Comparison of ENCODE assay signal across 15 mouse cellular contexts in the genomic region with DNA sequence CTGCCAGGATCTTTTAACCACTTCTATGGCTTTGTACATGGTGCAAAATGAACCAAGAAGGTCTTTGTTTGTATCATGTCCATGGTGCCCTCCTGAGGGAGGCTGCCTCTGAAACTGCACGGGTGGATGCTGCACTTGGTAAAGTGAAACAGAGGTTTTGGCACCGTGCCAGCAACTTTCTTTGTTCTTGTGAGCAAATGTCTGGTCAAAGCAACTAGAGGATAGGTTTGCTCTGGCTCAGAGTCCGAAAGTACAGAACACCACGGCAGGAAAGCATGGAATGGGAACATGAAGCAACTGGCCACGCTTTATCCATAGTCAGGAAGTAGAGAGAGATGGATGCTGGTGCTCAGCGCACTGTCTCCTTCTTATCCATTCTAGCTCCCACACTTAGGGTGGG. TPM values are rescaled to one million over a fixed set of nuclear protein-coding genes. Genes with fewer than 3 reads are reported as not detected.
DNase-seq lines count a peak whose midpoint lies in the region; ATAC-seq lines count a peak whose summit lies in the region.
"Had no signal": no experiment of that assay in that cellular context is flagged by ENCODE, and none has a peak within 500 bp of the region (broad histone marks: within the 10 kb centered on the region; RNA-seq: fewer than 3 reads in every experiment).

No protein-coding gene starts in this region.

- no peaks in the 10 kb centered on the region for H3K4me1 ChIP-seq in embryonic facial prominence, embryonic 14.5 days (ENCODE audit: control insufficient read depth, insufficient read depth, low read length)
- H3K4me1 ChIP-seq in embryonic facial prominence, embryonic 10.5 days, result no peaks in the 10 kb centered on the region
- H3K4me1 ChIP-seq in kidney, embryonic 15.5 days, result no peaks in the 10 kb centered on the region
- H3K4me1 ChIP-seq: forebrain, embryonic 10.5 days had no signal

- no peaks in the 10 kb centered on the region for H3K9me3 ChIP-seq in embryonic facial prominence, embryonic 14.5 days (ENCODE audit: control insufficient read depth, low read length)
- H3K9me3 ChIP-seq in embryonic facial prominence, embryonic 10.5 days, result no peaks in the 10 kb centered on the region
- no peaks in the 10 kb centered on the region for H3K9me3 ChIP-seq in kidney, embryonic 15.5 days (replicated peaks)
- H3K9me3 ChIP-seq: forebrain, embryonic 10.5 days; heart, embryonic 13.5 days had no signal

- peak; percentile 57 for DNase-seq in embryonic facial prominence, embryonic 14.5 days (ENCODE audit: low spot score)
- DNase-seq in embryonic facial prominence, embryonic 10.5 days (ENCODE audit: low spot score), result no peak
- DNase-seq in kidney, postnatal 10 days, result peak; percentile 62
- peak; percentile 9 for DNase-seq in ovary, postnatal 14 days (ENCODE audit: low spot score)
- DNase-seq in ovary, postnatal 10 days (ENCODE audit: low spot score), result no peak
- peak; percentile 31 for DNase-seq in NIH3T3 (ENCODE audit: low read depth)
- DNase-seq in c-Kit-positive CD71-positive TER-119-positive erythroid progenitor cells, embryonic 14.5 days (ENCODE audit: low spot score), result no peak
- DNase-seq: adrenal gland, adult 8-10 months; cerebellum, adult 18-20 months; gastrocnemius, adult 2 months had no signal

- no peak overlapping the region for H3K4me3 ChIP-seq in embryonic facial prominence, embryonic 14.5 days (ENCODE audit: low read depth, low read length)
- H3K4me3 ChIP-seq in embryonic facial prominence, embryonic 10.5 days, result no peak overlapping the region
- H3K4me3 ChIP-seq in kidney, embryonic 15.5 days (replicated peaks), result no peak overlapping the region
- H3K4me3 ChIP-seq: forebrain, embryonic 10.5 days; gastrocnemius, adult 2 months; heart, embryonic 13.5 days had no signal

- no peak for ATAC-seq in embryonic facial prominence, embryonic 14.5 days (ENCODE audit: low read depth)
- ATAC-seq in kidney, embryonic 15.5 days (replicated peaks; ENCODE audit: low FRiP score), result no peak
- ATAC-seq: hindbrain, embryonic 16.5 days had no signal

- H3K36me3 ChIP-seq in embryonic facial prominence, embryonic 14.5 days (ENCODE audit: control insufficient read depth, insufficient read depth, low read length), result no peaks in the 10 kb centered on the region
- H3K36me3 ChIP-seq in embryonic facial prominence, embryonic 10.5 days (replicated peaks), result no peaks in the 10 kb centered on the region
- no peaks in the 10 kb centered on the region for H3K36me3 ChIP-seq in kidney, embryonic 15.5 days
- H3K36me3 ChIP-seq: forebrain, embryonic 10.5 days; heart, embryonic 13.5 days had no signal

- no peak overlapping the region for H3K9ac ChIP-seq in embryonic facial prominence, embryonic 14.5 days (ENCODE audit: low read depth, low read length)
- no peak overlapping the region for H3K9ac ChIP-seq in kidney, embryonic 15.5 days
- H3K9ac ChIP-seq: heart, embryonic 13.5 days had no signal

- H3K27me3 ChIP-seq in embryonic facial prominence, embryonic 14.5 days (replicated peaks; ENCODE audit: control insufficient read depth, insufficient read depth, low read length), result no peaks in the 10 kb centered on the region
- H3K27me3 ChIP-seq in embryonic facial prominence, embryonic 10.5 days (replicated peaks; ENCODE audit: low read depth, poor library complexity, severe bottlenecking), result no peaks in the 10 kb centered on the region
- H3K27me3 ChIP-seq in kidney, embryonic 15.5 days, result no peaks in the 10 kb centered on the region
- H3K27me3 ChIP-seq: heart, embryonic 13.5 days had no signal

- 55% methylated on average over 6 of the region's 6 CpGs for WGBS in embryonic facial prominence, embryonic 14.5 days
- 88% methylated on average over 6 of the region's 6 CpGs for WGBS in embryonic facial prominence, embryonic 10.5 days
- WGBS in kidney, embryonic 15.5 days, result 70% methylated on average over 6 of the region's 6 CpGs

- H3K27ac ChIP-seq in embryonic facial prominence, embryonic 14.5 days (replicated peaks; ENCODE audit: low read depth, low read length), result no peak overlapping the region
- H3K27ac ChIP-seq in embryonic facial prominence, embryonic 10.5 days (replicated peaks), result no peak overlapping the region
- H3K27ac ChIP-seq in kidney, embryonic 15.5 days, result no peak overlapping the region
- H3K27ac ChIP-seq: forebrain, embryonic 10.5 days; gastrocnemius, adult 2 months; heart, embryonic 13.5 days had no signal

- no peak overlapping the region for H3K4me2 ChIP-seq in embryonic facial prominence, embryonic 14.5 days (ENCODE audit: low read depth, low read length)
- H3K4me2 ChIP-seq in kidney, embryonic 15.5 days, result no peak overlapping the region
- H3K4me2 ChIP-seq: heart, embryonic 13.5 days had no signal

RNA-seq across cellular contexts. Expression of gene Fam240b, which starts 29.7 kb away (rescaled TPM):
- not detected in 2 replicates for polyA plus RNA-seq in embryonic facial prominence, embryonic 14.5 days (2014; fragmentation: Nextera tagmentation; extraction: Ambion mirVana)
- not detected in 2 replicates for polyA plus RNA-seq in embryonic facial prominence, embryonic 10.5 days (2016; fragmentation: Nextera tagmentation; extraction: Ambion mirVana)
- not detected in 2 replicates for polyA plus RNA-seq in kidney, embryonic 15.5 days (2015; fragmentation: Nextera tagmentation; extraction: Ambion mirVana)
- polyA plus RNA-seq: forebrain, embryonic 10.5 days; heart, embryonic 13.5 days; testis, adult 2 months had no signal

RNA-seq across cellular contexts. Expression of gene Cdk20, which starts 35.8 kb away (rescaled TPM):
- polyA plus RNA-seq in embryonic facial prominence, embryonic 14.5 days (2014; fragmentation: Nextera tagmentation; extraction: Ambion mirVana), result 11.0 and 11.6 TPM in 2 replicates
- polyA plus RNA-seq in embryonic facial prominence, embryonic 10.5 days (2016; fragmentation: Nextera tagmentation; extraction: Ambion mirVana), result 10.2 and 11.7 TPM in 2 replicates
- 10.4 and 12.8 TPM in 2 replicates for polyA plus RNA-seq in kidney, embryonic 15.5 days (2015; fragmentation: Nextera tagmentation; extraction: Ambion mirVana)

Comparison
In these comparisons a context has a peak if more than half of its experiments do, and no peak if none do; other contexts are left out.
1. DNase-seq: peak in embryonic facial prominence, embryonic 14.5 days (single experiment), kidney, postnatal 10 days (single experiment), ovary, postnatal 14 days (single experiment) and NIH3T3 (single experiment); none in embryonic facial prominence, embryonic 10.5 days (single experiment), ovary, postnatal 10 days (single experiment) and c-Kit-positive CD71-positive TER-119-positive erythroid progenitor cells, embryonic 14.5 days (single experiment).